Mouse (Mus musculus): ENCODE measurements around the gene Exoc2. TPM values are rescaled to one million over a fixed set of nuclear protein-coding genes. Genes with fewer than 3 reads are reported as not detected.

Exoc2 gene
- polyA plus RNA-seq, 1 experiment from 2014 or later = 42.7 TPM

- WGBS = 93% methylated on average over 5 of the region's 5 CpGs
- no peaks in the 10 kb centered on the region for H3K9me3 ChIP-seq
- no peak overlapping the region for H3K27ac ChIP-seq
- no peaks in the 10 kb centered on the region for H3K36me3 ChIP-seq (replicated peaks)
- H3K27me3 ChIP-seq = no peaks in the 10 kb centered on the region
- no peaks in the 10 kb centered on the region for H3K4me1 ChIP-seq
- no peak overlapping the region for H3K9ac ChIP-seq
- no peak for ATAC-seq (ENCODE audit: low FRiP score)
- no peak overlapping the region for H3K4me2 ChIP-seq
- H3K4me3 ChIP-seq (replicated peaks) = no peak overlapping the region
Measured at GRCm38 (mm10) chr13:30802336-30802955, 171.4 kb downstream of the Exoc2 start.

GRCm38 (mm10) chr13:30801886-30802285, 172.0 kb downstream of the Exoc2 start:
- no peak overlapping the region for H3K27ac ChIP-seq
- H3K9ac ChIP-seq = no peak overlapping the region
- no peak for ATAC-seq (ENCODE audit: low FRiP score)

GRCm38 (mm10) chr13:30795960-30796359, 177.9 kb downstream of the Exoc2 start:
- H3K4me3 ChIP-seq (replicated peaks) = no peak overlapping the region
- no peaks in the 10 kb centered on the region for H3K36me3 ChIP-seq (replicated peaks)
- H3K4me2 ChIP-seq = no peak overlapping the region
- no peaks in the 10 kb centered on the region for H3K27me3 ChIP-seq
- WGBS = 90% methylated on average over 4 of the region's 4 CpGs
- H3K27ac ChIP-seq = no peak overlapping the region
- no peaks in the 10 kb centered on the region for H3K9me3 ChIP-seq
- no peak for ATAC-seq (ENCODE audit: low FRiP score)
- no peaks in the 10 kb centered on the region for H3K4me1 ChIP-seq
- no peak overlapping the region for H3K9ac ChIP-seq

More at GRCm38 (mm10) chr13:30801886-30802285, 172.0 kb downstream of the Exoc2 start:
- Histone ChIP-seq H3K9me3 (no peaks in the 10 kb centered on the region), H3K36me3 (replicated peaks) (no peaks in the 10 kb centered on the region), H3K4me3 (replicated peaks) (no peak overlapping the region), H3K4me2 (no peak overlapping the region), H3K4me1 (no peaks in the 10 kb centered on the region), H3K27me3 (no peaks in the 10 kb centered on the region)
- 74% methylated on average over 4 of the region's 4 CpGs for WGBS

GRCm38 (mm10) chr13:30793616-30794015, 180.3 kb downstream of the Exoc2 start:
- H3K27me3 ChIP-seq = no peaks in the 10 kb centered on the region
- no peak for ATAC-seq (ENCODE audit: low FRiP score)
- H3K9me3 ChIP-seq = no peaks in the 10 kb centered on the region
- H3K4me1 ChIP-seq = no peaks in the 10 kb centered on the region
- no peak overlapping the region for H3K9ac ChIP-seq
- no peak overlapping the region for H3K4me2 ChIP-seq
- H3K4me3 ChIP-seq (replicated peaks) = no peak overlapping the region
- no peaks in the 10 kb centered on the region for H3K36me3 ChIP-seq (replicated peaks)
- 89% methylated on average over 5 of the region's 5 CpGs for WGBS
- no peak overlapping the region for H3K27ac ChIP-seq

- H3K36me3 ChIP-seq (replicated peaks) = no peaks in the 10 kb centered on the region
- no peak overlapping the region for H3K27ac ChIP-seq
- WGBS = 85% methylated on average over 4 of the region's 4 CpGs
- H3K4me1 ChIP-seq = no peaks in the 10 kb centered on the region
- no peaks in the 10 kb centered on the region for H3K27me3 ChIP-seq
- no peak overlapping the region for H3K4me3 ChIP-seq (replicated peaks)
- H3K9me3 ChIP-seq = no peaks in the 10 kb centered on the region
- ATAC-seq (ENCODE audit: low FRiP score) = no peak
- H3K9ac ChIP-seq = no peak overlapping the region
- H3K4me2 ChIP-seq = no peak overlapping the region
Measured at GRCm38 (mm10) chr13:30793196-30793595, 180.7 kb downstream of the Exoc2 start.

GRCm38 (mm10) chr13:30792741-30793140, 181.2 kb downstream of the Exoc2 start:
- no peak for ATAC-seq (ENCODE audit: low FRiP score)
- no peaks in the 10 kb centered on the region for H3K9me3 ChIP-seq
- H3K36me3 ChIP-seq (replicated peaks) = no peaks in the 10 kb centered on the region
- H3K27ac ChIP-seq = no peak overlapping the region
- H3K27me3 ChIP-seq = no peaks in the 10 kb centered on the region
- no peaks in the 10 kb centered on the region for H3K4me1 ChIP-seq
- no peak overlapping the region for H3K4me2 ChIP-seq
- H3K4me3 ChIP-seq (replicated peaks) = no peak overlapping the region
- WGBS = 77% methylated on average over 3 of the region's 3 CpGs
- H3K9ac ChIP-seq = no peak overlapping the region

- no peak for ATAC-seq (ENCODE audit: low FRiP score)
- WGBS = 89% methylated on average over 9 of the region's 9 CpGs
- no peak overlapping the region for H3K4me2 ChIP-seq
Measured at GRCm38 (mm10) chr13:30792308-30792707, 181.6 kb downstream of the Exoc2 start.

GRCm38 (mm10) chr13:30790016-30790415, 183.9 kb downstream of the Exoc2 start:
- WGBS = 70% methylated on average over 5 of the region's 5 CpGs
- Histone ChIP-seq H3K4me1 (no peaks in the 10 kb centered on the region), H3K27ac (no peak overlapping the region), H3K9me3 (no peaks in the 10 kb centered on the region), H3K27me3 (no peaks in the 10 kb centered on the region), H3K4me2 (no peak overlapping the region), H3K4me3 (replicated peaks) (no peak overlapping the region), H3K36me3 (replicated peaks) (no peaks in the 10 kb centered on the region), H3K9ac (no peak overlapping the region)
- no peak for ATAC-seq (ENCODE audit: low FRiP score)

More at GRCm38 (mm10) chr13:30792308-30792707, 181.6 kb downstream of the Exoc2 start:
- H3K9ac ChIP-seq = no peak overlapping the region
- H3K36me3 ChIP-seq (replicated peaks) = no peaks in the 10 kb centered on the region
- no peaks in the 10 kb centered on the region for H3K9me3 ChIP-seq
- no peak overlapping the region for H3K4me3 ChIP-seq (replicated peaks)
- no peak overlapping the region for H3K27ac ChIP-seq
- H3K4me1 ChIP-seq = no peaks in the 10 kb centered on the region
- H3K27me3 ChIP-seq = no peaks in the 10 kb centered on the region

- no peak overlapping the region for H3K4me3 ChIP-seq (replicated peaks)
- H3K36me3 ChIP-seq (replicated peaks) = no peaks in the 10 kb centered on the region
- no peak overlapping the region for H3K4me2 ChIP-seq
- WGBS = 85% methylated on average over 3 of the region's 3 CpGs
- H3K9ac ChIP-seq = no peak overlapping the region
- H3K27me3 ChIP-seq = no peaks in the 10 kb centered on the region
- no peak for ATAC-seq (ENCODE audit: low FRiP score)
- H3K4me1 ChIP-seq = no peaks in the 10 kb centered on the region
- no peaks in the 10 kb centered on the region for H3K9me3 ChIP-seq
- H3K27ac ChIP-seq = no peak overlapping the region
Measured at GRCm38 (mm10) chr13:30788421-30788820, 185.5 kb downstream of the Exoc2 start.

GRCm38 (mm10) chr13:30787960-30788359, 185.9 kb downstream of the Exoc2 start:
- WGBS = 84% methylated on average over 4 of the region's 4 CpGs
- no peaks in the 10 kb centered on the region for H3K36me3 ChIP-seq (replicated peaks)
- no peak for ATAC-seq (ENCODE audit: low FRiP score)
- no peak overlapping the region for H3K9ac ChIP-seq
- H3K27ac ChIP-seq = no peak overlapping the region
- H3K4me3 ChIP-seq (replicated peaks) = no peak overlapping the region
- H3K4me2 ChIP-seq = no peak overlapping the region
- H3K4me1 ChIP-seq = no peaks in the 10 kb centered on the region
- no peaks in the 10 kb centered on the region for H3K27me3 ChIP-seq
- H3K9me3 ChIP-seq = no peaks in the 10 kb centered on the region

GRCm38 (mm10) chr13:30787556-30787955, 186.3 kb downstream of the Exoc2 start:
- Histone ChIP-seq H3K27me3 (no peaks in the 10 kb centered on the region), H3K4me2 (no peak overlapping the region), H3K27ac (no peak overlapping the region), H3K4me1 (no peaks in the 10 kb centered on the region), H3K4me3 (replicated peaks) (no peak overlapping the region), H3K36me3 (replicated peaks) (no peaks in the 10 kb centered on the region), H3K9ac (no peak overlapping the region), H3K9me3 (no peaks in the 10 kb centered on the region)
- WGBS = 73% methylated on average over 2 of the region's 2 CpGs
- ATAC-seq (ENCODE audit: low FRiP score) = no peak

GRCm38 (mm10) chr13:30787036-30787320, 186.9 kb downstream of the Exoc2 start:
- Histone ChIP-seq H3K9me3 (no peaks in the 10 kb centered on the region), H3K9ac (no peak overlapping the region), H3K27me3 (no peaks in the 10 kb centered on the region), H3K4me3 (replicated peaks) (no peak overlapping the region), H3K27ac (no peak overlapping the region), H3K4me2 (no peak overlapping the region), H3K36me3 (replicated peaks) (no peaks in the 10 kb centered on the region), H3K4me1 (no peaks in the 10 kb centered on the region)
- WGBS = 74% methylated on average over 2 of the region's 2 CpGs
- no peak for ATAC-seq (ENCODE audit: low FRiP score)

GRCm38 (mm10) chr13:30786235-30787035, 187.5 kb downstream of the Exoc2 start:
- 85% methylated on average over 5 of the region's 5 CpGs for WGBS
- Histone ChIP-seq H3K27ac (no peak overlapping the region), H3K9me3 (no peaks in the 10 kb centered on the region), H3K27me3 (no peaks in the 10 kb centered on the region), H3K9ac (no peak overlapping the region), H3K4me1 (no peaks in the 10 kb centered on the region), H3K4me2 (no peak overlapping the region), H3K4me3 (replicated peaks) (no peak overlapping the region), H3K36me3 (replicated peaks) (no peaks in the 10 kb centered on the region)
- ATAC-seq (ENCODE audit: low FRiP score) = no peak
